Mouse (Mus musculus) thymus, adult 18-20 months (tissue): ENCODE data around the gene Tbc1d1.

Experiments used
- DNase-seq, 2 experiments: peaks; one replicate each; pipeline ENCODE4 v3.0.0; 2022; ENCODE audit warnings: mixed read lengths in 2 of 2

Gene Tbc1d1

GRCm38 (mm10) chr5:64392426-64393020 is 236.4 kb downstream of the Tbc1d1 start:
- no peak for DNase-seq

GRCm38 (mm10) chr5:64393530-64393929 is 237.4 kb downstream of the Tbc1d1 start:
- DNase-seq = no peak

- no peak for DNase-seq
Observed at GRCm38 (mm10) chr5:64398155-64398554, 242.1 kb downstream of the Tbc1d1 start.

- DNase-seq = no peak
Observed at GRCm38 (mm10) chr5:64400742-64401141, 244.6 kb downstream of the Tbc1d1 start.
